Mouse (Mus musculus) liver (tissue): ENCODE results near the gene Cd81.

Experiments used
- DNase-seq: peaks from one replicate; pipeline ENCODE4 v3.0.0-alpha.2; 2020; ENCODE audit warnings: mixed read lengths

Gene Cd81

DNA sequence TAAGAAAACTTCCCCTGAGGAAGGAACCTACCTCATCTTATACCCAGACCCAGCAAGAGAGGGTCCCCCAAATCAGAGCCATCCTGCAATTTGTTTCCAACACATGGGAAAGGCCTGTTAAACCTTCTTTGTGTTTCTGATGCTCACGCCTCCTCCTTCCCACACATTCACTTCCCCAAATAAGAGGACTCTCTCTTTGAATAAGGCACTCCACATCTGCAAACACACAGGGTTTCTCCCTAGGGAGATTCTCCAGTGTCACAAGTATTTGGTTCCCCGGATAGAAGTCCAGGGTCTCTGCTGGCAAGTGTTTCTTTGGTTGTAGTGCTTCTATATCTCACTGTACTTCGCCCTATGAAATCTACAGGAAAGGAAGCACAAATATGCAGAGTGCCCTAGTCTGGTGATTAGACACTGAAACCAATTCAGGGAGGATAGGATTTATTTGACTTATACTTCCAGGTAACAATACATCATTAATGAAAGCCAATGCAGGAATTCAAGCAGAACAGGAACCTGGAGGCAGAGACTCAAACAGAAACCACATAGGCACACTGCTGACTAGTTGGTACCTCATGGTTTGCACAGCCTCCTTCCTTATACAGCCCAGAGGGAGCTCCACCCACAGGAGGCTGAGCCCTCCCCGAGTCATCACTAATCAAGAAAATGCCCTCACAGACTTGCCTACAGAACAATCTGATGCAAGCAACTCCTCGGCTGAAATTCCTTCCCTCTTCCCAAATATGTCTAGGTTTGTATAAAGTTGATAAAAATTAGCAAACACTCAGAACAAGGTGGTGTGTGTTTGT is 31.0 kb upstream of the Cd81 start:
- no peak for DNase-seq

DNA sequence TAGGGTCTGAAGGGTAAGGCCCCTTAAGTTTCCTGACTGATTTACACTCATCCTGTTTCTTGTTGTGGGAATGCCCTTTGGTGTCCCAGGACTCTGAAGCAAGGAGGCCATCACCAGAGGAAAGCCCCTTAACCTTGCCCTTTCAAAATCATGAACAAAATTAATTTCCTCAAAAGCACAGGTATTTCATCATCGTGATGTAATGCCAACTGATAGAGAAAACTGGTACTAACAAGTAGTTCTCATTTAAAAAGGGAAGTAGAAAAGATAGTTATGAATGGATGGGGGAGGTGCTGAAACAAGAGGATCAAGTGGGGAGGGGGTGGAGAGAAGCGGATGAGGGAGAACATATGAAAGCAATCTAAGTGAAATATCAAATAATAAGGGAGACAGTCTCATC is 29.0 kb upstream of the Cd81 start:
- DNase-seq: no peak

DNA sequence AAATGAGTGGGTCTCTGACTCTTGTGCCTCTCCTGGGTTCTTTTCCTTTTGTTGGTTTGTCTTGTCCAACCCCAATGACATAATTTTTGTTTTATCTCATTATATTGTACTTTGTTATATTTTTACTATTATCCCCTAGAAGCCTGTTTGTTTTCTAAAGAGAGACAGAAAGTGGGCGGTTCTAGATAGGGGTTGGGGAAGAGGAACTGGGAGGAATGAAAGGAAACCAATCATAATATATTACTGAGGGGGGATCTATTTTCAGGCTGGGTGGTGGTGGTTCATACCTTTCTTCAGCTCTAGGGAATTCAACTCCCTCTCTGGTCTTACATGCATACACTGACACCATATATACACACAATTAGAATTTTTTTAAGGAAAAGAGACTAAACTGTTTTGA is 28.2 kb upstream of the Cd81 start:
- no peak for DNase-seq

DNA sequence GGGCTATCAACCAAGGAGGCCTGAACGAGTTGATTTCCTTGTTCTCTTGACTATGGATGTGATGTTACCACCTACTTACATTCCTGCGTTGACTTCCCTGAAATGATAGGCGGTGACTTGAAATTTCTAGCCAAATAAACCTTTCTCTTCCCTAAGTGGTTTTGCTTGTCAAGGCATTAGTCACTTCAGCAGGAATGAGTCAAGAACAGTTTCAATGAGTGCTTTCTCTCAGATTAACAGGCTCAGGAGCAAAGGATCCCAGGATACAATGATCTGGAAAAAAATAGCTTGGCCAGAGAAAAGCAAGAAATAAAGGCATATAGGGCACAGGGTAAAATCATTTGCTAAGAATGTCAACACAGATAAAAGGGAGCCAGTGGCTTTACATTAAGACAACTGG is 27.0 kb upstream of the Cd81 start:
- no peak for DNase-seq

DNA sequence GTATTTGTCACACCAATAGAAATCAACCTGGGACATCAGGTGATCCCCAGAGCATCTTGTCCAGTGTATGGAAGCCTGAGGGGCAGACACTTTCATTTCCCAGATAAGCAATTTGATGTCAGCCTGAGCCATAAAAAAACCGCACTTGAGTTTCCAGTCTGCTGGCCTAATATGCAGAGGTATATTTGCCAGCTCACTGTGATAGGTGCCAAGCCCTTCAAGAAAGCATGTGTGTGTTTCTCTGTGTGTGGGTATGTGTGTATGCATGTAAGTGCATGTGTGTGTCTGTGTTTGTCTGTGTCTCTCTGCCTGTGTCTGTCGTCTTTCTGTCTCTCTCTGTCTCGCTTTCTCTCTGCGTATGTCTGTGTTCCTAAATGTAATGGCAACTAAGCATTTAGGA is 25.3 kb upstream of the Cd81 start:
- no peak for DNase-seq

DNA sequence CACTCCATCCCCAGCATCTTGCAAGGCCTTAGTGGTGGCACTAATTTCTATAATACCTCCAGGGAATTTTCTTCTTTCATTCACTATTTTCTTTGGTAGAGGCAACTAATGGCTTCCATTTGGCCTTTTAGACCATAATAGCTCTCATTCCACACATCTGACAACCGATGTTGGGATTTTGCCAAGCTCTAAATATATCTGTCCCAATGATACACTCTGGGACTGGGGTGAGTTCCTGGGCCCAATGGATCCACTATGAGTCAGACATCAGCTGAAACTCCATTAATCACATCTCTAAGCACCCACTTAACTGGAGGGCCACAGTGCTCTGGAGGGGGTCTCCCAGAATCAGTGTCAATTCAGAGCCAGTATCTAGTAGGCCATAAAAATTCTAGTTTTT is 20.7 kb upstream of the Cd81 start:
- DNase-seq: no peak

DNA sequence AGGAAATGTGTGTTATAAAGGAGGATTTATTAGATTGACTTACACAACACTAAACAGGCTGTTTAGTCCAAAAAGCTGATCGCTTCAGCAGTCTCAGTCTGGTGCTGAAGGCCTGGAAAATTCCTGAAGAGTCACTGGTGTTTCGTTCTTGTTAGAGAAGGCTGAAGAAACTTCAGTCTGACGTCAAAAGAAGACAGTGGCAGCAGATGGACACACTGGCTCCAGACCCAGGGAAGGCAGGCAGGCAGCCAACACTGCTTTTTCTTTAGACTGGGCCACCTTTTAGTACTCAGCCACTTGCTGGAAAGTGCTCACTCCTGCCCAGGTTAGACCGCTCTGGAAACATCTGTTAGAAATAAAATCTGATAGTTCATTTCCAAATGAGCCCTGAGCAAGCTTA is 19.0 kb upstream of the Cd81 start:
- DNase-seq: no peak

DNA sequence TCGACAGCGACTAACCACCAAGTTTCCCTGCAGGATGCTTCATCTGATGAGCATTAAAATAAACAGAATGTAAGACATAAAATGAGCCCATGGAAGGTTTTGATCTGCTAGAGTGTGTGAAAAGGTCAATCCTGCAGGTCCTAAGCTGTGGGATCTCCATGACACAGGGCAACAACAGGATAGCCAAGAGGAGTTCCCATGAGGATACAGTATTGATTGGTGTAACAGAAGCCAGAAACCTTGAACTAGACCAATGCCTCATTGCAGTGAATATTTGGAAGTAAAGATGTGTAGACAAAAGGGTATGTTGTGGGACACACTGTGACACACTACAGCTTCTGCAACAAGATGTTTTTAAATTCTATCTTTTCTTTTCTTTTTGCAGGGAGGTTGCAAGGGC is 18.4 kb upstream of the Cd81 start:
- no peak for DNase-seq

DNA sequence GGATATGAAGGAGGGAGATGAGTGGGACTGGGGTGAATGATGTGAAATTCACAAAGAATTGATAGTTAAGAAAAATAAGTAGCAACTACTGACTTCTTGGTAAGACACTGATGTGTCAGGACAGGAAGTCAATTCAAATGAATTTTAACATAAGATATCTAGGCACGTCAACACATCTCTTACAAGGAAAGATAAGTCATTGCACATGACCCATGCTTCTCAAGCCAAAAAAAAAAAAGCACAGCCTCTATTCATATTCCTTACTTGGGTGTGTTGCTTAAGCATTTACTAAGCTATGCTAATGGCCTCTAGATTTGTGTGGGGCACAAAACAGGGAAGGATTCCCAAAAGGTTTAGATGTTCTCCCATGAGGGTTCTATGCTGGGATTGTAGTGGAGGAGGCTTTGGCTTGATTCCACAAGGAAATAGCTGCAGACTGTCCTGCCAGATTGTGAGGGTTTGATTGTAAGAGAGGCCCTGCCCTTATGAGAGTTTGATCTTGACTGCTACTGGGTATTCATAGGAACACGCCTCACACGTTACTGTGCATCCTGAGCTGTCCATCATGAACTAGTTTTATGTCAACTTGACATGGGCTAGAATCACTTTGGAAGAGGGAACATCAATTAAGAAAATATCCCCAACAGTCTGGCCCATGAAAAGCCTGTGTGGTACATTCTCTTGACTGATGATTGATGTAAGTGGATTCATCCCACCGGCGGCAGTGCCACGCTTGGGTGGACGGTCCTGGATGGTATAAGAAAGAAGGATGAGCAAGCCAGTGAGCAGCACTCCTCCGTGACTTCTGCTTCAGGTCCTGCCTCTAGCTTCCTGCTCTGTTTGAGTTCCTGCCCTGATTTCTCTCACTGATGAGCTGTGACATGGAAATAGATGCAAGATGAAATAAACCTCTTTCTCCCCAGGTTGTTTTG is 17.8 kb upstream of the Cd81 start:
- DNase-seq: no peak

DNA sequence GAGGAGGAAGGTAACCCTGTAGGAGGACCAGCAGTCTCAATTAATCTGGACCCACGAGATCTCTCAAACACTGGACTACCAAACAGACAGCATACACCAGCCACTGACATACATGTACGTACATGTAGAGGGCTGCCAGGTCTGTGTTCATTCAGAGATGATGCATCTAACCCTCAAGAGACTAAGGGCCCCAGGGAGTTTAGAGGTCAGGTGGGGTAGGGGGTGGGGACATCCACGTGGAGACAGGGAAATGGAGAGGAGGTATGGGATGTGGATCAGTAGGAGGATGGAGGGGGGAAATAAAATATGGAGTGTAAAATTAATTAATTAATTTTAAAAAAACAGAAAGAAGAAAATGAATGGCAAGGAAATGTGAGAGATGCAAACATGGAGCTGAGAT is 15.8 kb upstream of the Cd81 start:
- no peak for DNase-seq

DNA sequence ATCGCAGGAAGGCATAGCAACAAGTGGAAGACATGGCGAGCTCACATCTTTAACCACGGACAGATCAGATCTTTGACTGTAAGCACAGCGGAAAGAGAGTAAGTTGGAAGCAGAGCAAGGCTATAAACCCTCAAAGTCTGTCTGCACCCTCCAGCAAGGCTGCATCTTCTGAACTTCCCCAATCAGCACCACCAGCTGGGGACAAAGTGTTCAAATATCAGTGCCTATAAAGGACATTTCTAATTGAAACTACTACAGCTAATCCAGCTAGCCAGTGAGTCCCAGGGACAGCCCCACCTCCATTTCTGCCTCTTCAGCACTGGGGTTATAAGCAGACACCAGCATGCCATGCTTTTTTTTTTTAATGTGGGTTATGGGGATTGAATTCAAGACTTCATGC is 15.2 kb upstream of the Cd81 start:
- DNase-seq: no peak

DNA sequence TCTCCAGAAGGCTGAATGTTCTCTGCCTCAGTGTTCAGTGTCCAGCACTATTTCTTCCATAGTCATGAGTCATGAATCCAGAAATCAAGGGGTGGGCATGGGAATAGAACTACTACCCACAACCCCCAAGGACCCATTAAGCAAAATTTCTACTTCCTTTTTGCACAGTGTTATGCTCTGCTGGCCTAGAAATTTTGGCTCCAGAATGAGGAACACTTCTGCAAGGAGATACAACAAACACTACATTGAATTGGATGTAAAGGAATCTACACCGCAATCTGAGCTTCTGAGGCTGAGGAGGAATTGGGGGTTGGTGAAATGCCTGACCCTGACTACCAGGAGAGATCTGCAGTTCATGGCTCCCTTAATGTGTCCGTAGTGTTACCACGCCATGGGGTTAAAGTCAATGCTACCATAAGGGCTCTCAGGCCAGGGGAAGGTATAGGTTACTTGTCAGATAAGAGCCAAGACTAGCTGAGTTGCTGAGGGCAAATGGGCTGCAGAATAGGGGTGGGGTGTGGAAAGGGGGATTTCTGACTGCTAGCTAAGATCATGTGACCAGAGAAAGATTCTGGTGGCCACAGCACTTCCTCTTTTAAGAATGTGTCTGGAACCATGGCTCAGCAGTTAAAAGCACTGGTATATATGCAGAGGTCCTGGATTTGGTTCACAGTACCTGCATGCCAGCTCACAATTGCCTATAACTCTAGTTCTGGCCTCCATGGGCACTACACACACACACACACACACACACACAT is 14.2 kb upstream of the Cd81 start:
- DNase-seq: no peak

DNA sequence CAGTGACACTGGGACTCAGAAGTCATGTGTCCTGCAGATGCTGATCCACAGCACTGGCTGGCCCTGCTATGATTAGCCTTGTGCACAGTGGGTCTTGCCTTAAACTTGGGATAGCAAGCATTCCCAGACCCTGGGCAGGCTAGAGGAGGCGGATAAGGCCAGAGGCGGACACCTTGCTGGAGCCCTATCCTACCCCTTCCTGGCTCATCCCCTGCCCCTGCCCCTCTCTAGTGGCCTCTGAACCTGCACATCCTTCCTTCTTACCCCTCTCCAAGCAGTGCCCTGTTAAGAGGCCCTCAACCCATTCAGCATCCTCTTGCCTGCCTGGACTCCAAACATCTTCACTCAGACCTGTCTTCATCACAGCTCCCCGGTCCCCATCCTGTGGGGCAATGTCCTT is 12.0 kb upstream of the Cd81 start:
- DNase-seq: no peak

DNA sequence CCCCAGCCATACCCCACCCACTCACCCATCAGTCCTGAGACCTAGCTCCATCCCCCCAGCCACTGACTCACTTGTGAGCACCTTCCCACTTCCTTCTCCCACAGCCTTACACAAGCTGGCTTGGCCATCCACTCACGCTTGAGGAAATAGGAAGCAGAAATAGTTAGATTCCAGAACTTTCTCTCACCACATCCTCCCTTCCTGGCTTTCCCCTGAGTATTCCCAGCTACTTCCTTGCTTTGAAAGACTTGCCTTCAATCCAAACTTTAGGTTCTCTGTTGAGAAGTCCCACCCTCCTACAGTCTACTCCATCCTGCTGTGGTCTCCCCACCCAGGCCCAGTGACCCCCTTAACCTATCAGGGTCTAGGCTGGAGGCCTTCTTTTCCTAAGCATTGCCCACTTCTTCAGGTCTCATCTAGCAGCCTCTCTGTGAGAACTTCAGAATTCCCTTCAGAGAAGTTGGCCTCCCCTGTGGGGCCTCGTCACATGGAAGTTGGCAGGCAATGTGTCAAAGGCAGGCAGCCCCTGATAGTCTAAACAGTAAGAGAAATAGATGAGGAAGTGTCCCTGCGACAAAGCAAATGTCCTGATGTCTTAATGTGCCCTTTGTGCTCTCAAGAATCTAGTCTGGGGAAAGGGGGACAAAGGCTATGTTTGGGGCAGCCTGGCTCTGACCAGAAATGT is 11.3 kb upstream of the Cd81 start:
- DNase-seq: no peak

DNA sequence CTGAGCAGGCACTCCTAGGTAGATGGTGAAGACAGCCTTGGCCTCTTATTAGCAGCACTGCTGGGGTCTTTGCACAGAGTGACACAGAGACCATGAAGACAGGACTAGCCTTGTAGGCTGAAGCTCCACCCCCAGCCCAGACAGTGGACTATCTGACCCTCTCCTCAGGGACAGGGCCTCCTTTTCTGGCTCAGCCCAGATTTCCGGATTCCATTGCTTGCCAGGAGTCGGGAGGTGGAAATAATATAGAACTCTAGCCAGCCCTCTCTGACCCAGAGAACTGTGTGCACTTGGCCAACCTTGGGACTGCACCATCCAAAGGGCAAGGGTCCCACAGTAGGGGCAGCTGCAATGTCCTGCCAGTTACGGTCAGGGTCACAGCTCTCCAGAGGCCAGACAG is 10.4 kb upstream of the Cd81 start:
- DNase-seq: no peak

DNA sequence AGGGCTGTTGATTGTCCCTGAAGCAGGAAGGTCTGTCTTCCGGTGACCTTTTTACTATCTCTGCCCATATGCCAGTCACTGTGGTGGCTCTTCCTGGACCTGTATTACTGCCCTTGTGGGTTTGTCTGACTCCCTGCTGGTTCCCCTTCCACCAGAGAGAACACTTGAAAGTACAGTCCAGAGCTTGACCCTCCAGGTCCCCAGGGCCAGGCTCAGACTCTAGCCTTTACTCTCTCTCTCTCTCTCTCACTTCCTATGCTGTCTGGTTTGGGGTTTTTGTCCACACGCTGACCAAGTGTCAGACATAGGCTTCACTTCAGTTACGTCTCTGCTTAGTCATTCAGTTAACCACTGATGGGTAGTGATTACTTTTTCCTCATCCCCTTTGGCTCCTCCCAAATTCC is 9.6 kb upstream of the Cd81 start:
- DNase-seq: no peak

DNA sequence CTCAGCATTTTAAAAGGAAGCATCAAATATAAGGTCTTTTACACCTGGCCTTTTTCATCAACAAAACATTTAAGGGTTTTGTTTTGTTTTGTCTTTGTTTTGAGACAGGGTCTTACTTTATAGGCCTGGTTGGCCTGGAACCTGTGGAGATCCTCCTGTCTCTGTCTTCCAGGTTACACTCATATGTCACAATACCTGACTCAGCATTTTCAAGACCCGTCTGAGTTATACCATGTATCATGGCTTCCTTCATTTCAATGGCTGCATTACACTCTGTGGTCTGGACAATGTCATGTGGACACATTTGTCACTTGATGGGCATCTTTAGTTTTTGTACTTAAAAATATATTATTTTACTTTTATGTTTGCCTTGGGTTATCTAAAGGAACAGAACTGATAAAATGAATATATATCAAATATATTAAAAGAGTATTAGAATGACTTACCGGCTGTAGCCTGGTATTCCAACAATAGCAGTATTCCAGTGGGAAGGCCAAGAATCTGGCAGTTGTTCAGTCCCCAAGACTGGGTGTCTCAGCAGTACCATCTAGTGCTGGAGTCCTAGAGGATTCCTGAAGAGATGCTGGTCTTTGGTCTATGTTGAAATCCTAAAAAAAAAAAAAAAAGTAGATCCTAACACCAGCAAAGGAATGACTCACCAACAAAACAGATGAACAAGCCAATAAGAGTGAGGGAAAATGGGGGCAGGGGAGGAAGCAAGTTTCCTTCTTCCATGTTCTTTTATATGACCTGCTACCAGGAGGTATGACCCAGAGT is 8.3 kb upstream of the Cd81 start:
- no peak for DNase-seq

DNA sequence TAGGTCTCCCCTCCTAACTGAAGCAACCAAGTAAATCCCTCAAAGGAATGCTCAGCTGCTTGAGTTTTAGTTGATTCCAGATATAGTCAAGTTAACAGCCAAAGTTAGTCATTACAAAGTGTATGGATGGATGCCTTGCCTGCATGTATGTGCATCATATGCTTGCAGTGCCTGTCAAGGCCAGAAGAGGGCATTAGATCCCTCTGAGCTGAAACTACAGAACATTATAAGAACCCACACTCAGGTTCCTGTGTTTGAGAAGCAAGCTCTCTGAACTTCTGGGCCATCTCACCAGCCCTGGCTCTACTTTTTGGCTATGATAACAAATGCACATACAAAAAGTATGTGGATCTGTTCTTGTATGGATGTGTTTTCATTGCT is 7.7 kb upstream of the Cd81 start:
- no peak for DNase-seq

DNA sequence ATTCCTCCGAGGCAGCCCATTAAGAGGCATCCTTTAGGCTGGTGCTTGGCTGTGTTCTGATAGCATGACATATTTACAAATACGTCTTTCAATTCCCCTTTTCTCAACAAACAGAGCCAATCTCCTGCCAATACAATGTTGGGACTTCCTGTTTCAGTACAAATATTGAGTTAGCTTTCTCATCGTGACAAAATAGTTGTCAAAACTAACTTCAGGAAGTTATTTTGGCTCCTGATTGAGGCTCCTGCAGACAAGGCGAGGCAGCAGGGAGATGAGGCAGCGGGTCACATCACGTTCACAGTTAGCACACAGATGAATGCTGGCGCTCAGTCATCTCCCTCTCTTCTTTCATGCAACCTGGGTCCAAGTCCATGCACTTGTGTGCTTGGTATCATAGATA is 6.2 kb upstream of the Cd81 start:
- DNase-seq: no peak

DNA sequence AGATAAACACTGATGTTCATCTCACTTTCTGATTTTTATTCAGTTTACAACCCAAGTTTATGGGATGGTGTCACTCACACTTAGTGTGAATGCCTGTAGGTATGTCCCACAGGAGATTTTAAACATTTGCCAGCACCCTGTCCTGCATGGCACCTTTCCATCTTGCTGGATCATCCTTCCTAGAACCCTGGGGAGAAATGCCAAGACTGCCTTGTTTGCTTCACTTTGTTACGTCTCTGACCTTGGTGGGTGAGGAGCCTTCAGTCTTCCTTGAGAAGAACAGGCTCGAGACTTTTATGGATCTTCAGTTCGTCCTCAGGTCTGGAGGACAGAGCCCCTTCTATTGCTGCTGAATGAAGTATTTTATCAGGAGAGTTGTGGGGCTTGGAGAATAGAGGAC is 3.2 kb upstream of the Cd81 start:
- DNase-seq: no peak

DNA sequence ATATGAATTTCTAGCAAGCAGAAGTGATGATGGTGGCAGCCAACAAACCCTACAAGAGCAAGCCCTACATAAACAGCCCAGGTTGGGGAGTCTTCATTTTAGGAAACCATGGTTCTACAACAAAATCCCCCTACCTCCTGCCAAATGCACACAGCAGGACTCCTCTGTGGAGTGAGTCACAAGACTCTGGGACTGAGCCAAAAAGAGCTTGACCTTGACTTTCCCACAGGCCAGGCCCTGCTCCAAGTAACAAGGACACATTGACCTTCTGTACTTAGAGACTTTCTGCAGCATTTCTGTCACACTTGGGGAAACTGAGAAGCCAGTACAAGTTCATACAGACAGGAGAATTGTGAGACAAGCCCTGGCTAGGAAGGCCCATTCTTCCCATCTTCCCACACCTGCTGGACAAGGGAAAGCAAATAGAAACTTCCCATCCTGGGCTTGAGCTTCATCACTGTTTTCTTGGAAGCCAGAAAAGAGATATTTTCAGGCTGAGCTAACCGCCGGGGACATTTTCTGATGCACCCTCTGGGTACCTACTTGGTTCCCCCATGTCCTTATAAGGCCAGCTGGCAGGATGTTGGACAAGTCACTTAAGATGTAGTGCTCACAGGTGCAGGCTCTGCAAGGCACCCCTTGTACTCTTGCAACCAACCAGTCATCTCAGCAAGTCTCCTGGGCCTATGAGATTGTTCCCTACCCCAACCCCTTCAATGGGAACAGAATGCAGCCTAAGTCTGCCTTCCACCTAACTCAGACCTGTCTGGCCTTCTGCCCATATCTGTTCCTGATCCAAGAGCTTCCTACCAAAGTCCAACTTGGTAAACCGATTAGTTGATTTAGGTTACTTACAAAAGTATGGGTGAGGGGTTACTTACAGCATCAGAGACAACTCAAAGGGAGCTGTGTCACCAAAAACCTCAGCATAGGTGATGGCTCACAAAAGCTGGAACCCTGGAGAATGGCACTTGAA is 2.4 kb upstream of the Cd81 start:
- DNase-seq: no peak
